Mouse (Mus musculus) liver, embryonic 12.5 days (tissue): ENCODE data around the gene Entpd6. TPM values are rescaled to one million over a fixed set of nuclear protein-coding genes. Genes with fewer than 3 reads are reported as not detected.

Experiments used
- ATAC-seq: fragments of 200-750 bp; cut with Nextera tagmentation; 2 replicates; pipeline ENCODE4 v1.8.0; 2017; ENCODE audit warnings: moderate number of reproducible peaks, mild to moderate bottlenecking, moderate library complexity
- H3K27ac ChIP-seq: fragments of 300-500 bp; sonication (generic); 2 replicates; pipeline ENCODE4 v1.5.1; 2016; ENCODE audit warnings: mild to moderate bottlenecking
- H3K27me3 ChIP-seq: fragments of 300-500 bp; sonication (generic); replicated peaks from 2 replicates; pipeline ENCODE4 v1.6.1; 2016; ENCODE audit warnings: mild to moderate bottlenecking, moderate library complexity
- H3K36me3 ChIP-seq: fragments of 300-500 bp; sonication (generic); 2 replicates; pipeline ENCODE4 v1.6.1; 2016; ENCODE audit warnings: mild to moderate bottlenecking, moderate library complexity
- H3K4me1 ChIP-seq: fragments of 300-500 bp; sonication (generic); 2 replicates; pipeline ENCODE4 v1.6.1; 2016
- H3K4me2 ChIP-seq: fragments of 300-500 bp; sonication (generic); 2 replicates; pipeline ENCODE4 v1.6.1; 2016; ENCODE audit warnings: mild to moderate bottlenecking, moderate library complexity
- H3K4me3 ChIP-seq: fragments of 300-500 bp; sonication (generic); 2 replicates; pipeline ENCODE4 v1.5.1; 2016; ENCODE audit warnings: mild to moderate bottlenecking, moderate library complexity
- H3K9ac ChIP-seq: fragments of 300-500 bp; sonication (generic); 2 replicates; pipeline ENCODE4 v1.6.1; 2016; ENCODE audit warnings: mild to moderate bottlenecking, moderate library complexity
- H3K9me3 ChIP-seq: fragments of 300-500 bp; sonication (generic); replicated peaks from 2 replicates; pipeline ENCODE4 v1.6.1; 2016; ENCODE audit warnings: mild to moderate bottlenecking, moderate library complexity
- WGBS: fragments of 180-500 bp; shearing (Covaris S2); methylation state at CpG from one replicate; pipeline ENCODE4 v1.1.7; 2016; ENCODE audit not compliant: insufficient replicate concordance; 5-methylcytosine and 5-hydroxymethylcytosine counted together
- polyA plus RNA-seq: library from polyadenylated mRNA; unstranded; fragments of >200 nt; fragmentation: Nextera tagmentation; extraction: Ambion mirVana; gene quantifications from 2 replicates; pipeline ENCODE4 v1.2.1, GENCODE M21; 2016

Entpd6 gene
- polyA plus RNA-seq, 1 experiment from 2014 or later = 21.0 TPM

GRCm38 (mm10) chr2:150765619-150766018 lies 16.8 kb downstream of the Entpd6 start:
- Histone ChIP-seq H3K9ac (no peak overlapping the region), H3K4me3 (no peak overlapping the region), H3K36me3 (peaks cover 66% of the 10 kb centered on the region), H3K9me3 (no peaks in the 10 kb centered on the region), H3K27me3 (no peaks in the 10 kb centered on the region), H3K4me2 (no peak overlapping the region), H3K27ac (no peak overlapping the region), H3K4me1 (peaks cover 20% of the 10 kb centered on the region)
- no peak for ATAC-seq
- 71% methylated on average over 2 of the region's 2 CpGs for WGBS

GRCm38 (mm10) chr2:150766083-150766862 lies 17.4 kb downstream of the Entpd6 start:
- no peak for ATAC-seq
- 66% methylated on average over 4 of the region's 4 CpGs for WGBS
- Histone ChIP-seq H3K4me3 (no peak overlapping the region), H3K9me3 (no peaks in the 10 kb centered on the region), H3K27me3 (no peaks in the 10 kb centered on the region), H3K9ac (no peak overlapping the region), H3K4me1 (peaks cover 26% of the 10 kb centered on the region), H3K27ac (no peak overlapping the region), H3K4me2 (no peak overlapping the region), H3K36me3 (peaks cover 66% of the 10 kb centered on the region)

GRCm38 (mm10) chr2:150768678-150769077 lies 19.8 kb downstream of the Entpd6 start:
- Histone ChIP-seq H3K36me3 (peaks cover 55% of the 10 kb centered on the region), H3K9me3 (no peaks in the 10 kb centered on the region), H3K4me2 (no peak overlapping the region), H3K27ac (no peak overlapping the region), H3K4me3 (no peak overlapping the region), H3K9ac (no peak overlapping the region), H3K27me3 (no peaks in the 10 kb centered on the region), H3K4me1 (peaks cover 38% of the 10 kb centered on the region)
- WGBS = 53% methylated on average over 1 of the region's 1 CpGs
- ATAC-seq = peak; percentile 53; the same call in 1 of the 2 replicates

- peaks cover 38% of the 10 kb centered on the region for H3K4me1 ChIP-seq
- H3K9me3 ChIP-seq = no peaks in the 10 kb centered on the region
- no peak overlapping the region for H3K4me3 ChIP-seq
- WGBS = 73% methylated on average over 1 of the region's 1 CpGs
- ATAC-seq = no peak
- no peak overlapping the region for H3K9ac ChIP-seq
- H3K36me3 ChIP-seq = peaks cover 42% of the 10 kb centered on the region
- H3K27me3 ChIP-seq = no peaks in the 10 kb centered on the region
- H3K4me2 ChIP-seq = no peak overlapping the region
- no peak overlapping the region for H3K27ac ChIP-seq
Measured at GRCm38 (mm10) chr2:150770747-150771146, 21.9 kb downstream of the Entpd6 start.

- Histone ChIP-seq H3K27me3 (no peaks in the 10 kb centered on the region), H3K4me1 (peaks cover 38% of the 10 kb centered on the region), H3K4me2 (no peak overlapping the region), H3K9ac (no peak overlapping the region), H3K4me3 (no peak overlapping the region), H3K36me3 (peaks cover 42% of the 10 kb centered on the region), H3K27ac (no peak overlapping the region), H3K9me3 (no peaks in the 10 kb centered on the region)
- WGBS = 69% methylated on average over 6 of the region's 6 CpGs
- ATAC-seq = no peak
Measured at GRCm38 (mm10) chr2:150771169-150771568, 22.3 kb downstream of the Entpd6 start.

GRCm38 (mm10) chr2:150771996-150772395 lies 23.2 kb downstream of the Entpd6 start:
- ATAC-seq = no peak

GRCm38 (mm10) chr2:150772466-150773119 lies 23.8 kb downstream of the Entpd6 start:
- Histone ChIP-seq H3K9ac (no peak overlapping the region), H3K27me3 (no peaks in the 10 kb centered on the region), H3K4me1 (peaks cover 33% of the 10 kb centered on the region), H3K9me3 (no peaks in the 10 kb centered on the region), H3K27ac (0 out of 2 replicates have a peak overlapping the region, but pooled peaks have one; percentile 32), H3K4me3 (no peak overlapping the region), H3K4me2 (no peak overlapping the region), H3K36me3 (peaks cover 33% of the 10 kb centered on the region; the same call in 1 of the 2 replicates)
- ATAC-seq = peak; percentile 58
- 69% methylated on average over 10 of the region's 10 CpGs for WGBS

More at GRCm38 (mm10) chr2:150771996-150772395, 23.2 kb downstream of the Entpd6 start:
- Histone ChIP-seq H3K4me3 (no peak overlapping the region), H3K27me3 (no peaks in the 10 kb centered on the region), H3K36me3 (peaks cover 38% of the 10 kb centered on the region), H3K9me3 (no peaks in the 10 kb centered on the region), H3K9ac (no peak overlapping the region), H3K4me2 (no peak overlapping the region), H3K27ac (0 out of 2 replicates have a peak overlapping the region, but pooled peaks have one; percentile 12), H3K4me1 (peaks cover 38% of the 10 kb centered on the region)
- 81% methylated on average over 8 of the region's 8 CpGs for WGBS

- Histone ChIP-seq H3K4me1 (peaks cover 26% of the 10 kb centered on the region), H3K4me3 (no peak overlapping the region), H3K4me2 (no peak overlapping the region), H3K9ac (no peak overlapping the region), H3K27me3 (no peaks in the 10 kb centered on the region), H3K27ac (no peak overlapping the region), H3K36me3 (no peaks in the 10 kb centered on the region), H3K9me3 (no peaks in the 10 kb centered on the region)
- ATAC-seq = no peak
- 38% methylated on average over 2 of the region's 2 CpGs for WGBS
Measured at GRCm38 (mm10) chr2:150782801-150783200, 34.0 kb downstream of the Entpd6 start.

- peak; percentile 96 for ATAC-seq
- H3K4me2 ChIP-seq = peak within 1 kb of the TSS; percentile 99
- WGBS = 2% methylated on average over 58 of the region's 58 CpGs
- no peaks in the 10 kb centered on the region for H3K9me3 ChIP-seq
- H3K27me3 ChIP-seq = no peaks in the 10 kb centered on the region
- H3K4me3 ChIP-seq = peak within 1 kb of the TSS; percentile 76
- H3K4me1 ChIP-seq = peaks cover 29% of the 10 kb centered on the region
- peak within 1 kb of the TSS; percentile 72 for H3K9ac ChIP-seq
- H3K27ac ChIP-seq = peak within 1 kb of the TSS; percentile 54
- 0 out of 2 replicates have a peak, but pooled peaks cover 7% of the 10 kb centered on the region for H3K36me3 ChIP-seq
Measured at GRCm38 (mm10) chr2:150786251-150787180, 37.7 kb downstream of the Entpd6 start, which contains the start of gene Pygb. Gene Pygb, plus strand, starts transcription at chr2:150786735.

GRCm38 (mm10) chr2:150787234-150787771 lies 38.5 kb downstream of the Entpd6 start:
- H3K27me3 ChIP-seq = no peaks in the 10 kb centered on the region
- peak overlapping the region; percentile 76 for H3K4me3 ChIP-seq
- H3K4me1 ChIP-seq = peaks cover 29% of the 10 kb centered on the region
- H3K27ac ChIP-seq = peak overlapping the region; percentile 54; the same call in 1 of the 2 replicates
- H3K36me3 ChIP-seq = peaks cover 14% of the 10 kb centered on the region
- peak overlapping the region; percentile 99 for H3K4me2 ChIP-seq
- H3K9me3 ChIP-seq = no peaks in the 10 kb centered on the region
- WGBS = 1% methylated on average over 23 of the region's 23 CpGs
- ATAC-seq = 0 out of 2 replicates have a peak, but pooled peaks have one; percentile 0
- H3K9ac ChIP-seq = peak overlapping the region; percentile 72
